Mouse (Mus musculus) liver, embryonic 14.5 days (tissue): ENCODE data around the gene Orc1.

ENCODE experiments used
- CTCF ChIP-seq: IDR thresholded peaks from 2 replicates; pipeline ENCODE4 v1.5.1; 2016; ENCODE audit warnings: antibody characterized with exemption, low read depth, control low read depth
- EP300 ChIP-seq: IDR thresholded peaks from 2 replicates; pipeline ENCODE4 v1.6.1; 2016; ENCODE audit warnings: antibody characterized with exemption, low read depth

GRCm38 (mm10) chr4:108618586-108618985 is 39.4 kb downstream of the Orc1 start:
- TF ChIP-seq CTCF = no peak
- TF ChIP-seq EP300 = no peak
